Mouse (Mus musculus): ENCODE results near the gene Gm9513.

Gene Gm9513

DNA sequence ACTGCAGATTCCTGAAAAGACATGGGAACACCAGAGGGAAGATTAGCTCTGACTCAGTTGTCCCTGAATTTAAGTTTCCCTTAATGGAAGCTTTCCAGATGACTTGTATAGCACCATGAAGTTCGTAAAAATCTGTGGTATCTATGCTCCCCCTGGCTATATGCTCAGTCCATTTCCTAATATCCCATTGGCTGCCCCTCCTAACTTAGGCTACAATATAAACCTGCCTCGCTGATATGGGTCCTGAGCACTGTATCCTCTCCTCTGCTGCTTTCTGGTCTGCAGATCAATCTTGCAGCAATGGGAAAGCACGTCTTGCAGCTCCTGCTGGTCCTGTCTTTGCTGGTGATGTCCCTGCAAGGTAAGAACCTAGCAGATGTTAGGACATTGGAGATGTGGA lies at the start of gene Gm9513:
Gm9513 (plus strand) TSS at position 301 of the 400 bp plus-strand sequence.
- in situ Hi-C loops (cut with MboI, MseI), result no loop called here

- in situ Hi-C loops (cut with MboI, MseI), result no loop called here
Measured at GRCm38 (mm10) chr9:36431584-36431983, 43.9 kb upstream of the Gm9513 start, which contains the start of gene Gm7257. Gene Gm7257 (plus strand): TSS chr9:36431884.

GRCm38 (mm10) chr9:36435051-36435764 lies 40.2 kb upstream of the Gm9513 start:
- in situ Hi-C loops (cut with MboI, MseI), result no loop called here

DNA sequence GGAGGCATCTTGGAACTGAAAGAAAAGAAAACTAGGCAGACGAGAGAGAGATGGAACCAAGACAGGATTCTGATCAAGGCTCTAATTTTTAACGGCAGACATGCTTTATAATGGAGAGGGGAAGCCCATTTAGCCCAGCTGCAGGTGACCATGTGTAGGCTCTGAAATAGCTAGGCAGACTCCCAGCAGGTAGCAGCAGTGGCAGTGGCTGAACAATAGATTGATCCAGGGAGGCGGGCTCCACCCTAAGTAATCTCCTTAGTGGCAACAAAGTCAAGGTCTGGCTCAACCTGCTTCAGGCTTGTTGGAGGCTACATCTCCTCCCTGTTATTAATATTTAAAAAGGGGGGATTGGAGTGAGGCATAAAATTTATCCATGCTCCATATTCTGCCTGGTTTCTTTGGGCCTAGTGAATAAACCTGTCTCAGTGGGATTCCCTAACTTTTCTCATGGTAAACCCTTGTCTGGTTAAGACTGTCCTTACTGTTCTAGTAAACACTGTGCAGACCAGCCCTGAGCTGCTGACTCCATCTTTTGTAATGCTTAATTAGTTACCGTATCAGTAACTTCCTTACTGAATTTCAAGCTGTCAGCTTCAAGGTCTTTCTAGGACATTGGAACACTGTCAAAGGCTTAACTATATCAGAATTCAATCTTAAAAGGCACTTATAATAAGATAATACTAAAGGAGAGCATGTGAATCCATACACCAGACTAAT lies 19.2 kb downstream of the Gm9513 start:
- in situ Hi-C loops (cut with MboI, MseI), result no loop called here

DNA sequence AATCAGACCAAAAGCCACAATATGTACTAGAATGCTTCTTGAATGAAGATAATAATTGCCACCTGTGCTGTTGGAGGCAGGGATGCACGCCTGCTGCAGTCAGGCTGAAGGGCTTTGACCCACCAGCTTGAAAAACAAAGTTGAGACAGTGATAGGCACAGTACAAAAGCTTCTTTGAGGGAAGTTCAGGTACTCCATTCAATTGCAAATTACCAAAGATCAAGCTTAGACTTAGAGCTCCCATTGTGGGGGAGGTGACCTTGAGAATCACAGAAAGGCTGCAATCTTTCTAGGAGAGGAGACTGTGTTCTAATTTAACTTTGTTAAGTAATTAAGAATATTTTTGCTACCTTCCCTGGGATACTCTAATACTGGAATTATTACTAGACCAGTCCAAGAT lies 20.4 kb downstream of the Gm9513 start:
- in situ Hi-C loops (cut with MboI, MseI), result no loop called here

GRCm38 (mm10) chr9:36504211-36504610 lies 28.8 kb downstream of the Gm9513 start:
- in situ Hi-C loops (cut with MboI, MseI), result no loop called here
